Mouse (Mus musculus) erythroblast, embryonic 14.5 days (primary cell): ENCODE results near the gene U2surp. TPM values are rescaled to one million over a fixed set of nuclear protein-coding genes. Genes with fewer than 3 reads are reported as not detected.

Experiments
- H3K27me3 ChIP-seq: 2 replicates; pipeline ENCODE4 v1.6.1; 2012; ENCODE audit warnings: inconsistent platforms; ENCODE audit not compliant: control insufficient read depth
- H3K36me3 ChIP-seq: 2 replicates; pipeline ENCODE4 v1.6.1; 2012; ENCODE audit warnings: mild to moderate bottlenecking, inconsistent platforms; ENCODE audit not compliant: control insufficient read depth
- H3K4me1 ChIP-seq: 2 replicates; pipeline ENCODE4 v1.6.1; 2012; ENCODE audit warnings: inconsistent platforms; ENCODE audit not compliant: control insufficient read depth
- H3K4me3 ChIP-seq: replicated peaks from 2 replicates; pipeline ENCODE3; 2012; ENCODE audit warnings: moderate library complexity, mild to moderate bottlenecking, inconsistent platforms
- H3K9me3 ChIP-seq: 2 replicates; pipeline ENCODE4 v1.6.1; 2012; ENCODE audit warnings: low read length, inconsistent platforms, mixed read lengths; ENCODE audit not compliant: control insufficient read depth
- GATA1 ChIP-seq: IDR thresholded peaks from 2 replicates; pipeline ENCODE4 v1.6.1; 2012; ENCODE audit warnings: low read length, inconsistent platforms, mixed read lengths
- TAL1 ChIP-seq: IDR thresholded peaks from 3 replicates; pipeline ENCODE4 v1.6.1; 2012; ENCODE audit warnings: low read length, inconsistent platforms, mixed read lengths
- polyA plus RNA-seq: library from polyadenylated mRNA; stranded (reverse); fragments of >175 nt; gene quantifications from 2 replicates; pipeline ENCODE4 v1.2.3, GENCODE M21; 2012

U2surp gene
- polyA plus RNA-seq, 1 experiment, result 0.69 TPM

DNA sequence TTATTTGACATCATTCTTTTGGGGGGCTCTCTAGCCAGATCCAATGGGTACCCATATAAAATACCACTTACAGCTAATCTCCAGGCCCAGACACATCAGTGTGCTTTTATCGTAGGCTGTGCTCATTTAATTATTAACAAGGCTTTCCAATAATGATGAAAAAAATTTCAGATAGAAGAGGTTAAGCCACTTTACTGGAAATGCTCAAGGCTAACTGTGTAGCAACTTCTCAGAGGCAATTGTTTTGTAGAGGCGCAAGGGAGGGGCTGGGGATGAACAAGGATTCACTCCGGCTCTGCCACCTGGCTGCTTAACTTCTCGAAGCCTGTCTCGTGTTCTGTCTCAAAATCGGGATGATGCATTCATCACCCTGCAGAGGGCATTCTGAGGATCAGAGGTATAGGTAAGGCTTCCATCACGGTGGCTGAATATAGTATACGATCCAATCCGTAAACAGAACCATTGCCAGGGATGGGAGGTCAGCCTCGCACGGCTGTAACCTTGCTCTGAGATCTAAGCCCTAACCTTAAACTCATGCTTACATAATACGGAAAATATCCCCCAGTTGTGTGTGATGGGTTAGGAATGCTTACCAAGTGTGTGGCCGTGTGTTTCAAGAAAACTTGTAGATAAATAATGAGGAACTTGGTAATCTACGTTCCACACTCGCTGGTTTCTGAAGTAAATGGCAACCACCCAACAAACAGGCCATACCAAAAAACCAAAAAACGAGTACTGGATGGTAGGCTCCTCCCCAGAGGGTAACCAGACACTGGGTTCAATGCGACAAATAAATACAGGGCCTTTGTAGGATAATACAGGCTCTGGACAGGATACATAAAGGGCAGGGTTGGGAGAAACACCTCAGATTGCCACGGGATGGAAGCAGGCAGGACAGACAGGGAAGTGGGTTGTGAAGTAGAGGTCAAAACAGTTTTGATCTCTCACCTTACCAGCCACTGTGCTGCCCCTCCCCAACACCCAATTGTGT, 42.7 kb upstream of the U2surp start:
- H3K36me3 ChIP-seq, result no peaks in the 10 kb centered on the region
- peaks cover 27% of the 10 kb centered on the region for H3K27me3 ChIP-seq
- H3K4me3 ChIP-seq, result peak overlapping the region; percentile 4
- H3K4me1 ChIP-seq, result peaks cover 92% of the 10 kb centered on the region
- no peak for TF ChIP-seq GATA1
- peak; percentile 44; the same call in 1 of the 3 replicates for TF ChIP-seq TAL1
- no peaks in the 10 kb centered on the region for H3K9me3 ChIP-seq

DNA sequence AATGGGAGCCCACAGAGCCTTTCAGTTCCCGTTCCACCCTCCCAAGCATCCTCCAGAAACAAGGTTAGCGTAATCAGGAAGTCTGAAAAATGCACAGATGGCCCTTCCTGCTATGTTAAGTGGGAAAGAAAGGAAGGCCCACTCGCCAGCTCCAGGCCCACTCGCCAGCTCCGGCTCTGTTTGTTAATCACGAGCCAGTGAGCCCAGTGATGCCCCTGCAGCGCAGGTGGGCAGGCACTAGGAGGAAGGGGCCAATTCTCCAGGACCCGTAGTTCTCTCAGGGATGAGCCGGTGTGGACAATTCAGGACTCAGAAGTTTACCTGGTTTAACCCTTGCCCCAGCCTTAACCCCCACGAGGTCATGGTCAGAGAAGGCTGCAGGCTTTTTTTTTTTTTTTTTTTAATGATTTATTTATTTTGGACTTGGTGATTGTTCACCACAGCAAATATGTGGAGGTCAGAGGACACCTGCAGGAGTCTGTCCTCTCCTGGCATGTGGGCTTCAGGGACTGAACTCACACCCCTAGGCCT, 40.4 kb upstream of the U2surp start:
- Histone ChIP-seq H3K4me1 (peaks cover 88% of the 10 kb centered on the region), H3K27me3 (peaks cover 4% of the 10 kb centered on the region), H3K4me3 (no peak overlapping the region), H3K9me3 (no peaks in the 10 kb centered on the region), H3K36me3 (no peaks in the 10 kb centered on the region)
- TF ChIP-seq TAL1 (no peak), GATA1 (no peak)

DNA sequence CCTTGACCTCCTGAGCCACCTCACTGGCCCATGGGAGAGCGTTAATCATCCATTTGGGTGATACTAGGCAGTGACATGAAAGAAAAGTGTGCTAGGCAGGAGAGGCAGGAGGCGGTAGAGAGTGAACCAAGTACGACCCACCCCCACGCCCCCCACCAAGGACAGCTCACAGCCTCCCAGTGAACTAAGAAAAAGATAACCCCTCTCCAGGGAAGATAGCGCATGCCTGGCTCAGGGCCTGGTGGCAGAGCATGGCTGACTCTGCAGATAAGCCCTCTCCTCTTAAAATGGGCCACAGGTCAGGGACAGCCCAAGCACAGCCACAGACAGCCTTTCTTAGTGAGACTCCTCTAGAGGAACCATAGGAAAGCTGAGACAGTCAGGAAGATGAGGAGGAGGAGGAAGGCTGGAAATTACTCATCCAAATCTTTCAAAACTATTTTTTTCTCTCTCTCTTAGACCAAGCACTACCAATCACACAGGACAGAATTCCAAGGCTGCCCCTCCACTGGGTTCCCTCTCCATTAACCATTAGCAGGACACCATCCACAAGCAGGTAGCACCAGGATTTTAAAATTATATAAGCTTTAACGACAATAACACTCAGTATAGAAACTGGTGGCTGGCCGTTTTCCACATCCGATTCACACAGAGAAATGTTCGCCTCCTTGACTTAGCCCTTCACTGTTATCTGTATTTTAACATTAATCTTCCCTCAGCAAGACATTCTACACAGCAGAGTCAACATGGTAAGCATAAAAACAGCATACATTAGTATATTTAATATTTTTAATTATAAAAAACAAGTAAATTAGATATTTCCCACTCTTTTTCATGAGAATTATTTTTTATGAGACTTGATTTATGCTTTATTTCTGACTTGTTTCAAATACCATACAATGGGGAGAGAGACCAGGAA, 39.3 kb upstream of the U2surp start:
- H3K4me1 ChIP-seq, result peaks cover 90% of the 10 kb centered on the region
- H3K9me3 ChIP-seq, result no peaks in the 10 kb centered on the region
- H3K4me3 ChIP-seq, result no peak overlapping the region
- TF ChIP-seq GATA1 (no peak), TAL1 (no peak)
- no peaks in the 10 kb centered on the region for H3K36me3 ChIP-seq
- H3K27me3 ChIP-seq, result no peaks in the 10 kb centered on the region

DNA sequence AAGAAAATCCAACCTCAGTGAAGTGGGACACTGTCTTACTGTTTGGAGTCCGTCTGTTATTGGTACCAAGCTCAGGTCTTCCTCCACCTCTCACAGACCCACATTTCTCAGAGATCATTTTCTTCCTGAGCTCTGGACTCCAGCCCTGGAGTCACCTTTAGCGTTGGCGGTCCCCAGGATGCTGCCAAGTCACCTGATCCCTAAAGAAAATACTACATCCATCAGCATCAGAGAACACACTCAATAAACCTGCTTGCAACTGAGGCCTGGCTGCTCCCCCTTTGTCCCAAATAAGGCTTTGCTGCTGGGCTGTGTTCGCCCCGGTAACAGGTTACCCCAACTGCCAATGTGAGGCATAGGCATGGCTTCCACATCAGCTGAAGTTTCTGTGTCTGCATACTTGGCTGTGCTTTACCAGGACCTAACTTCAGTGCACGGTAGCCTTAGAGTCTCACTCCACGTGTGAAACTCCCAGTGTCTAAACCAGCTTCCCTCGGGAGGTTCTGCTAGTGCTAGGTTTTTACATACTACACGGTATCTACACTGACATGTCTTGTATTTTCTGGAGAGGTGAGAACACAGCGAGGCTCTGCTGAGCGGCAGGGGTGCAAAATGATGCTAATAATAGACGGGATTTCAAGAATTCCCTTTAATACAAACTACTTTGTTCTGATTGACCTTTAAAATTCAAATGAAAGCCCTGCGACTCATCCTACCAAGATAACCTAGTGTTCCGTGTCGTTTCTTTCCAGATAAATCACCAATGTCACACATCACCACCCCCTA, 38.0 kb upstream of the U2surp start:
- Histone ChIP-seq H3K4me3 (no peak overlapping the region), H3K4me1 (peaks cover 81% of the 10 kb centered on the region), H3K27me3 (no peaks in the 10 kb centered on the region; the same call in 1 of the 2 replicates), H3K9me3 (no peaks in the 10 kb centered on the region), H3K36me3 (no peaks in the 10 kb centered on the region)
- TF ChIP-seq GATA1 (no peak), TAL1 (no peak)

DNA sequence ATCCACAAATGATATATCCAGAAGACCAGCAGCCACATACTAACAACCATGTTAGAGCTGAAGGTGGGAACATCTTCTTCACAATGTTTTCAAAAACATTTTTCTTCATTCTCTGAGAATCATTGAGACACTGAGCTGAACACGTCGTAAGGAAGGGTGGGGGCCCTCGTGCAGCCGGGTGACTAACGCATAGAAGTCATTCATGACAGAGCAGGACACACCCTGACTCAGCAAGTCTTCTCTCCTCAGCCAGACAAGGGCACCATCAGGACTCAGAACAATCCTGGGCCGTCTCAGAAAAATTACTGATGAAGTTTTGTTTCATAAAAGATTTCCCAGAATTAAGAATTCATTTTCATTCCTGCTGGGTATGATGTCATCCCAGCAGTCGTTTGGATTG, 34.9 kb upstream of the U2surp start:
- H3K27me3 ChIP-seq, result no peaks in the 10 kb centered on the region; the same call in 1 of the 2 replicates
- H3K36me3 ChIP-seq, result no peaks in the 10 kb centered on the region
- no peaks in the 10 kb centered on the region; the same call in 1 of the 2 replicates for H3K9me3 ChIP-seq
- no peak overlapping the region for H3K4me3 ChIP-seq
- peaks cover 53% of the 10 kb centered on the region for H3K4me1 ChIP-seq
- TF ChIP-seq GATA1 (no peak), TAL1 (no peak)

DNA sequence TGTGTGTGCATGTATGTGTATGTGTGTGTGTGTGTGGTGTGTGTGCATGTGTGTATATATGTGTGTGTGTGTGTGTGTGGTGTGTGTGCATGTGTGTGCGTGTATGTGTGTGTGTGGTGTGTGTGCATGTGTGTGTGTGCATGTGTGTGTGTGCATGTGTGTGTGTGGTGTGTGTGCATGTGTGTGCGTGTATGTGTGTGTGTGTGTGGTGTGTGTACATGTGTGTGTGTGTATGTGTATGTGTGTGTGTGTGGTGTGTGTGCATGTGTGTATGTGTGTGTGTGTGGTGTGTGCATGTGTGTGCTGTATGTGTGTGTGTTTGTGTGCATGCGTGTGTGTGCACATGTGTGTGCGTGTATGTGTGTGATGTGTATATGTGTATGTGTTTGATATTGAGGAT, 32.8 kb upstream of the U2surp start:
- H3K4me1 ChIP-seq, result peaks cover 39% of the 10 kb centered on the region
- no peak overlapping the region for H3K4me3 ChIP-seq
- no peak for TF ChIP-seq GATA1
- H3K9me3 ChIP-seq, result no peaks in the 10 kb centered on the region; the same call in 1 of the 2 replicates
- H3K36me3 ChIP-seq, result no peaks in the 10 kb centered on the region
- no peaks in the 10 kb centered on the region; the same call in 1 of the 2 replicates for H3K27me3 ChIP-seq

DNA sequence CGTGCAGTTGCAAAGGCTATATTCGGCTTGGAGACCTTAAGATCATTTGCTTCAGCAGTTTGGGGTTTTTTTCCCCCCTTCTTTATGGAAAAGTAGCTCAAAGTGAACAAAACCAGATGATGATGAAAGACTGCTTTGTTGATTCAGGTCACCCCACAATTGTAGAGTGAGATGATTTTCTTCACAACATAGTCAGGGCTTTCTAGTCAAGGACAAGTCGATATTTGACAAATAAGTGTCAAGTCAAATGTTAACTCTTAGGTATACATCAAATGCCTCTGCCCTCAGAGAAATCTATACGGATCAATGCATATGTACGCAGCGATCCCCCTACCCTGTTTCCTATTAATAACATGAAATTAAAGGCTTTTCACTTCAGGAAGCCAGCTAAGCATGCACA, 30.7 kb upstream of the U2surp start:
- no peaks in the 10 kb centered on the region; the same call in 1 of the 2 replicates for H3K27me3 ChIP-seq
- H3K4me1 ChIP-seq, result peaks cover 26% of the 10 kb centered on the region
- no peak overlapping the region for H3K4me3 ChIP-seq
- no peaks in the 10 kb centered on the region for H3K36me3 ChIP-seq
- no peaks in the 10 kb centered on the region; the same call in 1 of the 2 replicates for H3K9me3 ChIP-seq
- TF ChIP-seq GATA1, result no peak
- no peak for TF ChIP-seq TAL1
